Comparison of ENCODE assay signal across 9 mouse cellular contexts in the genomic region with DNA sequence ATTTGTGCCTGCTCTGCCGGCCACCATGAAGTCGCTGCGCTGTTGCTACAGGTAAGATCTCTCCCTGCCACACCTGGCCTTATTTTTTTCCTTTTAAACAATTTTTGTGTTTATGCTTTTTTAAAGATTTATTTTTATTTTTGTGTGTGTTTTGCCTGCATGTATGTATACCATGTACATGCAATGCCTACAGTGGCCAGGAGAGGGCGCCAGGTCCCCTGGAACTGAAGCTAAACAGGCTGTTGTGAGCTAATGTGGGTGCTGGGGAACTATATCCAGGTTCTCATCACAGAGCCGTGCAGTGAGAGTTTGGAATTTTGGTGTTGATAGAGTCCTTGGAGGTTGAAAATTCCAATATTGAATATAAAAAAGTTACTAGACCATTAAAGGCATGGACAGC. TPM values are rescaled to one million over a fixed set of nuclear protein-coding genes. Genes with fewer than 3 reads are reported as not detected.
DNase-seq lines count a peak whose midpoint lies in the region; ATAC-seq and TF ChIP-seq lines count a peak whose summit lies in the region.
"Had no signal": no experiment of that assay in that cellular context is flagged by ENCODE, and none has a peak within 500 bp of the region (broad histone marks: within the 10 kb centered on the region; RNA-seq: fewer than 3 reads in every experiment).

No protein-coding gene starts in this region.

- H3K4me1 ChIP-seq in heart, embryonic 12.5 days (replicated peaks), result no peaks in the 10 kb centered on the region
- no peaks in the 10 kb centered on the region; the same call in 1 of the 2 replicates for H3K4me1 ChIP-seq in testis, adult 2 months (ENCODE audit: control insufficient read depth, insufficient read depth, low read length)
- H3K4me1 ChIP-seq: liver, embryonic 15.5 days had no signal

- intact Hi-C loops in heart, postnatal 14 days (cut with DNase I), result no loop called here

- no peak overlapping the region for H3K4me3 ChIP-seq in heart, embryonic 12.5 days
- no peak overlapping the region for H3K4me3 ChIP-seq in testis, adult 2 months (ENCODE audit: control insufficient read depth, low read depth, low read length)
- H3K4me3 ChIP-seq: liver, embryonic 15.5 days had no signal

- peaks cover 87% of the 10 kb centered on the region for H3K36me3 ChIP-seq in heart, embryonic 12.5 days
- no peaks in the 10 kb centered on the region for H3K36me3 ChIP-seq in testis, adult 2 months (ENCODE audit: control insufficient read depth, insufficient read depth, low read length)

- DNase-seq in heart, postnatal 14 days, result peak; percentile 21 to 22
- no peak for DNase-seq in testis, postnatal 14 days (ENCODE audit: low spot score)
- peak; percentile 51 for DNase-seq in embryo, embryonic 10 days (ENCODE audit: low spot score)
- DNase-seq in frontal cortex, postnatal 36 days (ENCODE audit: low spot score in 2 of 2), result no peak
- DNase-seq in heart, adult 8-10 months (ENCODE audit: low spot score), result no peak

- H3K27ac ChIP-seq in heart, embryonic 12.5 days (ENCODE audit: poor library complexity, severe bottlenecking), result no peak overlapping the region
- no peak overlapping the region for H3K27ac ChIP-seq in testis, adult 2 months (ENCODE audit: control insufficient read depth, insufficient read depth, low read depth, low read length)
- H3K27ac ChIP-seq: liver, embryonic 15.5 days had no signal

- no peak for ATAC-seq in heart, embryonic 12.5 days (ENCODE audit: insufficient number of reproducible peaks, low FRiP score)
- ATAC-seq in megakaryocyte progenitor cell, adult 5-6 weeks (replicated peaks; ENCODE audit: poor library complexity), result peak; percentile 91

- no peak overlapping the region for H3K4me2 ChIP-seq in heart, embryonic 12.5 days
- H3K4me2 ChIP-seq: liver, embryonic 15.5 days had no signal

- 0 out of 2 replicates have a peak, but pooled peaks cover 4% of the 10 kb centered on the region for H3K9me3 ChIP-seq in heart, embryonic 12.5 days (replicated peaks)
- H3K9me3 ChIP-seq: liver, embryonic 15.5 days had no signal

- TF ChIP-seq CTCF in testis, adult 2 months (IDR thresholded peaks at IDR 0.05; ENCODE audit: control insufficient read depth, insufficient read depth, insufficient replicate concordance, low read depth, low read length), result peak; percentile 90

- TF ChIP-seq POLR2A in testis, adult 2 months (IDR thresholded peaks at IDR 0.05; ENCODE audit: control insufficient read depth, low read depth, low read length), result no peak

- no peak overlapping the region for H3K9ac ChIP-seq in heart, embryonic 12.5 days
- H3K9ac ChIP-seq: liver, embryonic 15.5 days had no signal

- 73% methylated on average over 5 of the region's 5 CpGs for WGBS in heart, embryonic 12.5 days

- H3K27me3 ChIP-seq in heart, embryonic 12.5 days (replicated peaks), result no peaks in the 10 kb centered on the region
- H3K27me3 ChIP-seq in testis, adult 2 months (ENCODE audit: control insufficient read depth, insufficient read depth, low read length), result no peaks in the 10 kb centered on the region
- H3K27me3 ChIP-seq: liver, embryonic 15.5 days had no signal

RNA-seq across cellular contexts. Expression of a gene that starts 18.8 kb away (rescaled TPM):
- total RNA-seq in heart, postnatal 14 days (2021), result 10 to 100 TPM; 90.2 to 92.2 TPM
- polyA plus RNA-seq in heart, embryonic 12.5 days (2016; fragmentation: Nextera tagmentation; extraction: Ambion mirVana), result 293 and 296 TPM in 2 replicates
- 272 and 388 TPM in 2 replicates for polyA plus RNA-seq in testis, adult 2 months (2012; rRNA removed)
- 133 and 147 TPM in 2 replicates for total RNA-seq in megakaryocyte progenitor cell, adult 5-6 weeks (2015)
- total RNA-seq in megakaryocyte progenitor cell, adult 5-6 weeks (2017), result 68.4 and 77.5 TPM in 2 replicates
- total RNA-seq in heart, adult 8-10 months (2022), result 100 to 1,000 TPM in 1 of 4 experiments, 10 to 100 TPM in 3; 67.2 to 104 (median 89.7) TPM

RNA-seq across cellular contexts. Expression of a gene that starts 42.5 kb away (rescaled TPM):
- 10 to 100 TPM; 15.6 to 15.8 TPM for total RNA-seq in heart, postnatal 14 days (2021)
- 22.1 and 23.6 TPM in 2 replicates for polyA plus RNA-seq in heart, embryonic 12.5 days (2016; fragmentation: Nextera tagmentation; extraction: Ambion mirVana)
- 12.8 and 15.0 TPM in 2 replicates for polyA plus RNA-seq in testis, adult 2 months (2012; rRNA removed)
- 37.5 and 44.2 TPM in 2 replicates for total RNA-seq in megakaryocyte progenitor cell, adult 5-6 weeks (2015)
- 55.8 and 57.1 TPM in 2 replicates for total RNA-seq in megakaryocyte progenitor cell, adult 5-6 weeks (2017)
- 10 to 100 TPM in 3 of 4 experiments, 1 to 10 TPM in 1; 8.6 to 12.0 (median 10.8) TPM for total RNA-seq in heart, adult 8-10 months (2022)

RNA-seq across cellular contexts. Expression of a gene that starts 43.1 kb away (rescaled TPM):
- under 1 TPM; 0.07 TPM for total RNA-seq in heart, postnatal 14 days (2021)
- polyA plus RNA-seq in heart, embryonic 12.5 days (2016; fragmentation: Nextera tagmentation; extraction: Ambion mirVana), result 0.82 TPM in 2 replicates
- polyA plus RNA-seq in testis, adult 2 months (2012; rRNA removed), result 0.06 and 0.07 TPM in 2 replicates
- total RNA-seq in megakaryocyte progenitor cell, adult 5-6 weeks (2015), result 0.93 and 1.2 TPM in 2 replicates
- total RNA-seq in megakaryocyte progenitor cell, adult 5-6 weeks (2017), result 0.92 and 1.0 TPM in 2 replicates
- not detected for total RNA-seq in heart, adult 8-10 months (2022)

Comparison
In these comparisons a context has a peak if more than half of its experiments do, and no peak if none do; other contexts are left out.
1. DNase-seq: peak in heart, postnatal 14 days (2 of 2) and embryo, embryonic 10 days (single experiment); none in testis, postnatal 14 days (single experiment), frontal cortex, postnatal 36 days (0 of 2) and heart, adult 8-10 months (single experiment).